Mouse (Mus musculus) heart, adult 2 months (tissue): ENCODE data around the gene 1810009A15Rik. TPM values are rescaled to one million over a fixed set of nuclear protein-coding genes. Genes with fewer than 3 reads are reported as not detected.

Experiments used
- DNase-seq, 2 experiments: peaks; one replicate each; pipeline ENCODE4 v3.0.0; 2021
- H3K27ac ChIP-seq: fragments of 200-600 bp; 2 replicates; pipeline ENCODE4 v1.8.1; 2022
- H3K27me3 ChIP-seq: fragments of 200-500 bp; 2 replicates; pipeline ENCODE4 v1.6.1; 2012; ENCODE audit warnings: mild to moderate bottlenecking, low read length, inconsistent platforms, mixed read lengths; ENCODE audit not compliant: control insufficient read depth, insufficient read depth
- H3K36me3 ChIP-seq: fragments of 200-500 bp; 2 replicates; pipeline ENCODE4 v1.6.1; 2012; ENCODE audit warnings: low read length, inconsistent platforms; ENCODE audit not compliant: control insufficient read depth, insufficient read depth
- H3K4me1 ChIP-seq: fragments of 200-500 bp; 2 replicates; pipeline ENCODE4 v1.6.1; 2011; ENCODE audit warnings: low read length; ENCODE audit not compliant: control insufficient read depth, insufficient read depth
- H3K4me3 ChIP-seq: fragments of 200-600 bp; 2 replicates; pipeline ENCODE4 v1.8.1; 2022
- H3K79me2 ChIP-seq: fragments of 200-500 bp; replicated peaks from 2 replicates; pipeline ENCODE4 v1.6.1; 2012; ENCODE audit warnings: mild to moderate bottlenecking, inconsistent platforms, low read length, moderate library complexity, mixed read lengths; ENCODE audit not compliant: control insufficient read depth, insufficient read depth
- H3K9ac ChIP-seq: fragments of 200-500 bp; 2 replicates; pipeline ENCODE4 v1.6.1; 2012; ENCODE audit warnings: low read depth, mild to moderate bottlenecking, control low read depth, inconsistent platforms, low read length, mixed read lengths
- CTCF ChIP-seq: fragments of 200-600 bp; IDR thresholded peaks from 2 replicates; pipeline ENCODE4 v1.8.1; 2022; ENCODE audit warnings: antibody characterized with exemption, mild to moderate bottlenecking, moderate library complexity
- EP300 ChIP-seq: fragments of 200-500 bp; IDR thresholded peaks from 2 replicates; pipeline ENCODE4 v1.6.1; 2011; ENCODE audit warnings: low read depth, low read length, control low read depth; ENCODE audit not compliant: insufficient read depth
- POLR2A ChIP-seq: fragments of 200-500 bp; IDR thresholded peaks from 2 replicates; pipeline ENCODE4 v1.6.1; 2011; ENCODE audit warnings: mild to moderate bottlenecking, low read depth, low read length, control low read depth; ENCODE audit not compliant: insufficient read depth
- WGBS: fragments of 180-500 bp; shearing (Covaris S2); methylation state at CpG from one replicate; pipeline ENCODE4 v1.1.7; 2018; 5-methylcytosine and 5-hydroxymethylcytosine counted together
- intact Hi-C: fragments of 180-260 bp; cut with DNase I; formaldehyde crosslinking; loops from one replicate; pipeline ENCODE4 v1.15.1; 2025
- polyA plus RNA-seq: library from polyadenylated mRNA; depleted of rRNA; stranded (reverse); fragments of >200 nt; gene quantifications from 2 replicates; pipeline ENCODE4 v1.2.3, GENCODE M21; 2012
- total RNA-seq, 2 experiments: library from RNA; stranded (reverse); gene quantifications; 2 replicates each; pipeline ENCODE4 v1.2.3; 2021

1810009A15Rik gene
- total and polyA plus RNA-seq, 3 experiments, result 10.1 to 21.0 (median 15.6) TPM

GRCm38 (mm10) chr19:8844371-8845129 is 44.1 kb upstream of the 1810009A15Rik start:
- DNase-seq, result peak; percentile 63 to 76
- TF ChIP-seq POLR2A (no peak), EP300 (0 out of 2 replicates have a peak, but pooled peaks have one; percentile 18), CTCF (peak; percentile 85)
- Histone ChIP-seq H3K4me3 (no peak overlapping the region), H3K9ac (no peak overlapping the region), H3K27me3 (no peaks in the 10 kb centered on the region), H3K27ac (no peak overlapping the region), H3K79me2 (no peaks in the 10 kb centered on the region), H3K4me1 (peaks cover 3% of the 10 kb centered on the region; the same call in 1 of the 2 replicates), H3K36me3 (no peaks in the 10 kb centered on the region)
- intact Hi-C loops, result loop anchor here (2.0 kb wide), 1 partner anchor 266 kb away; no protein-coding TSS in a partner anchor
- WGBS, result 64% methylated on average over 5 of the region's 5 CpGs

GRCm38 (mm10) chr19:8848356-8848755 is 40.3 kb upstream of the 1810009A15Rik start:
- peaks cover 4% of the 10 kb centered on the region; the same call in 1 of the 2 replicates for H3K4me1 ChIP-seq
- TF ChIP-seq EP300, result no peak
- no peak for TF ChIP-seq POLR2A
- TF ChIP-seq CTCF, result no peak
- intact Hi-C loops, result no loop called here
- no peak overlapping the region for H3K9ac ChIP-seq
- H3K4me3 ChIP-seq, result no peak overlapping the region
- no peaks in the 10 kb centered on the region for H3K79me2 ChIP-seq
- no peaks in the 10 kb centered on the region for H3K27me3 ChIP-seq
- DNase-seq, result no peak
- 89% methylated on average over 5 of the region's 5 CpGs for WGBS
- no peak overlapping the region for H3K27ac ChIP-seq
- H3K36me3 ChIP-seq, result no peaks in the 10 kb centered on the region

GRCm38 (mm10) chr19:8850402-8850901 is 38.2 kb upstream of the 1810009A15Rik start, which contains the start of gene Lrrn4cl:
TSS of gene Lrrn4cl (plus strand) at chr19:8850768.
- no peak within 1 kb of the TSS for H3K4me3 ChIP-seq
- no peak within 1 kb of the TSS for H3K9ac ChIP-seq
- WGBS, result 10% methylated on average over 7 of the region's 7 CpGs

GRCm38 (mm10) chr19:8851639-8852038 is 37.0 kb upstream of the 1810009A15Rik start:
- intact Hi-C loops, result no loop called here
- Histone ChIP-seq H3K79me2 (no peaks in the 10 kb centered on the region), H3K4me1 (peaks cover 2% of the 10 kb centered on the region; the same call in 1 of the 2 replicates), H3K4me3 (no peak overlapping the region), H3K27ac (no peak overlapping the region), H3K9ac (no peak overlapping the region), H3K36me3 (no peaks in the 10 kb centered on the region), H3K27me3 (no peaks in the 10 kb centered on the region)
- DNase-seq, result no peak
- no peak for TF ChIP-seq CTCF
- TF ChIP-seq EP300, result no peak
- 62% methylated on average over 7 of the region's 7 CpGs for WGBS

More at GRCm38 (mm10) chr19:8850402-8850901, 38.2 kb upstream of the 1810009A15Rik start, which contains the start of gene Lrrn4cl:
- Histone ChIP-seq H3K4me1 (peaks cover 2% of the 10 kb centered on the region; the same call in 1 of the 2 replicates), H3K27me3 (no peaks in the 10 kb centered on the region), H3K79me2 (no peaks in the 10 kb centered on the region), H3K27ac (peak within 1 kb of the TSS; percentile 6; the same call in 1 of the 2 replicates), H3K36me3 (no peaks in the 10 kb centered on the region)
- DNase-seq, result peak; percentile 42 to 57
- TF ChIP-seq CTCF (no peak), EP300 (no peak), POLR2A (no peak)
- intact Hi-C loops, result no loop called here

GRCm38 (mm10) chr19:8852236-8852928 is 36.3 kb upstream of the 1810009A15Rik start:
- TF ChIP-seq EP300 (no peak), POLR2A (no peak), CTCF (no peak)
- Histone ChIP-seq H3K9ac (no peak overlapping the region), H3K4me3 (no peak overlapping the region), H3K27ac (no peak overlapping the region), H3K36me3 (no peaks in the 10 kb centered on the region), H3K27me3 (no peaks in the 10 kb centered on the region), H3K79me2 (no peaks in the 10 kb centered on the region), H3K4me1 (peaks cover 2% of the 10 kb centered on the region; the same call in 1 of the 2 replicates)
- peak; percentile 47 to 63 for DNase-seq
- 63% methylated on average over 10 of the region's 10 CpGs for WGBS
- intact Hi-C loops, result no loop called here
